Mouse (Mus musculus): ENCODE results near the gene Ptpn1.

Gene Ptpn1

DNA sequence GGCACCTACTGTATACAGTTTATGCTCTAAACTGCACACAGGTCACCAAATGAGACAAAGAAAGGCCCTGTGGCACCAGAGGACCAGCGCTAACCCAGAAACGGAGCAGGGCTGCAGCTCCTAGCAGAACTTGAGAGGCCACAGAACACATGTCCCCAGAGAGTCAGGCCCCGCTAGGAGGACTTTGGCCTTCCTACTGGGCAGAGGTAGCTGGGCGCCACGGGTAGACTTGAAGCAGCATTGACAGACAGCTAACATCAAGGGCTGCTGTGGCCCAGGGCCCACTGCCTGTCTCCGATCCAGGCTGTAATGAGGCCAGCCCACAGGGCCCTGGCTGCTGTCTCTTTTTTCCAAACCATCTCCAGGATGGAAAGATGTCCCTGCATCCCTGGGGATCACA is 74.6 kb downstream of the Ptpn1 start:
- no peak for ATAC-seq (ENCODE audit: low TSS enrichment)

DNA sequence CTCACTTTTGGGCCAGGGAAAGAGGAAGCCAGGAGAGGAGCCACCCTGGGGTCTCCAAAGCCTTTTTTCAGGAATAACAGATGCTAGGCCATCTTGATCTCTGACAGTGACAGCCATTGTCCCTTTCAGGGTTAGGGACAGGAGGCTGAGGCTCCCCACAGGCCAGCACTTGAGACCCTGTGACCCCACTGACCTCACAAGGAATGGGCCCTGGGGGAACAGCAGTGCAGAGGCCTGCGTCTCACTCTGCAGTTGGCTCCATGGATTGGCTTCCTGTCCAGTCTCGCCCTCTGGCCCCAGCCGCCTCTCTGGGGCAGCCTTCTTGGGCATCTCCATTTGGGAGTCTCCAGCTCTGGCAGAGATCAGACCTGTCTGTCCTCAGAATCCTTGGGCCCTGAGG is 76.3 kb downstream of the Ptpn1 start:
- ATAC-seq (ENCODE audit: low TSS enrichment): no peak

DNA sequence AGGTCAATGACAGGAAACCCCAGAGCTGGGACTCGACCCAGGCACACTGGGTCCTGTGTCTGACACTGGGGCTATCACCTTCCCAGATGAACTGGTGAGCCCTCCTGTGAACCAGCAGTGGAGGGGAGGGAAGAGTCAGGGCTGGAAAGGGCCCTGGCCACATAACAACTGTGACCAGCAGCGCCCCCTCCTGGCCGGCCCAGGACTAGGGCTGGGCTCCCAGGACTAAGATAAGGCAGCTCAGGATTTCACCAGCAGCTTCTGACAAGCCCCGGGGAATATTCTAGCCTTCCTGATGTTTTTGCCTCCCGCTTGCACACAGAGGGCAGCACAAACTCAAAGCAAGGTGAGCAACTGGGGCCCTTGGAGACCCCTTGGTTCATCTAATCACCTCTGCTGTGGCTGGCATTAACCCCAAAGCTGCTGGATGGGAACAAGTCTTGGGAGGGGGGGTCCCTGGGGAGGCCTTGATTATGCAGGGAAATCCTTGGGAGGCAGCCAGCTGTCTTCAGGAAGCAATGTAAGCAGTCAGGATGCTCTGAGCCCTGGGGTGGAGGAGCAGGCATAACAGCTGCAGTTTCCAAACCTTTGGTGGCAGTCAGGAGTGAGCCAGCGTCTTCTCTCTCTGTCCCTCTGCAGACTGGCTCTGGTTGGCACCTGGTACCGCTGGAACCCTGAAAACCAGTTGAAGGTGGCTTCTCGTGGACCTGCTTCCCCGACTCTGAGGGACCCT is 78.2 kb downstream of the Ptpn1 start, which contains the start of gene Ripor3:
TSS of gene Ripor3 (minus strand) at position 683 of the 733 bp plus-strand sequence.
- no peak; the same call in 1 of the 2 replicates for ATAC-seq (ENCODE audit: low TSS enrichment)

DNA sequence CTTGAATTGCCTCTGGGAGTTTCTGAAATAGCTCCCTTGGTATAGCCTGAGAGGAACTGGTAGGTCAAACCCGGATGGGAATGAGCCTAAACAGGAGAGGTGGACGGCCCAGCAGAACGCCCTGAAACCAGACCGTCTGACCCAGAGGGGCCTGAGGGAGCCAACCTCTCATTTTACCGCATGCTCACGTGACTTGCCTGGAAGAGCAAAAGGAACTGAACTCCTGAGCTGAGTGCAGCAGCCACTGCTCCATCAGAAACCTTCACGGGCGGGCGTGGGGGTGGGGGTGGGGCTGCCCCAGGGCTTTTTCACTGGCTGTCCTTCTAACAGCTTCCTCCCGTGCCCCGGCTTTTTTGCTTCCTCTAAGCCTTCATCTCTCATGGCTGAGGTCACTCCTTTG is 79.0 kb downstream of the Ptpn1 start:
- ATAC-seq (ENCODE audit: low TSS enrichment): no peak

DNA sequence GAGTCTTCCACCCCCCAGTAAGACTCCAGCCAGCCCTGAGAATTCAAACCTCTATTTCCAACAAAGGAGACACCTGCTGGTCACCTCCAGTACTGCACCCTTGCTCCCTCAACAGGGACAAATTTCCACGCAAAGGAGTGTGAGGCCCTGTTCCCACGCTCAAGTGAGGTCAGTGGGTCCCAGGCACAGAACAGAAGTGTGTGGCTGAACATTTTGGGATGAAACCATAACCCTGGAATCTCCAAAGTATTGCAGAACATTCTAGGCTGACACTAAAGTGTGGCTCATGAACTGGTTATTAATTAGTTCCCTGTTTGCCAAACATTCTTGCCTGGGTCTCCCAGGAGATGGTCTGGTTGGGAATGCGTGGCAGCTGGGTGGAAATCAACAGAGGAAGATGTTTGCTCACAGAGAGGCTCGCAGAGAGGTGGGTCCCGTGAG is 85.1 kb downstream of the Ptpn1 start:
- ATAC-seq (ENCODE audit: low TSS enrichment): no peak

DNA sequence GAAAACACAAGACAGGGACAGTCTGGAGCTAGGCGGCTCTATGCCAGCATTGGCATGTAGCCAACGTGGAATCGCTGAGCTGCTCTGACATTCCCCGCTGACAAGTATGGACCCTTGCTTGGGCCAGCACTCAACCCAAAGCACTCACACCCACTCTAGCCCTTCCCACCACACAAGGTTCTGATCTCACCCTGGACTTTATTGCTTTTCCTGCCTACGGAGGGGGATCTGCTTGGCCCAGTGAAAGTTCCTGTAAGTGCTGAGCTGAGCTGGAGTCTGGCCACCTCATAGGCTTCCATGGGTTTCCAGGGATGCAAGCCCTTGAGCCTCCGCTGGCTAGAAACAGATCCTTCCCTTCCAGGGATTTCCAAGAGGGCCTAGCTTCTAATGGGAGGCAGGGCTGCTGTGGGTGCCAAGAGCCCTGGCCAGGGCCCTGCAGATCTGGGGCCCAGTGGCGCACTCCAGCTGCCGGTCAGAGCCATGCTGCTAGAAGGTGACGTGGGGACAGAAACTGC is 87.4 kb downstream of the Ptpn1 start:
- no peak for ATAC-seq (ENCODE audit: low TSS enrichment)

DNA sequence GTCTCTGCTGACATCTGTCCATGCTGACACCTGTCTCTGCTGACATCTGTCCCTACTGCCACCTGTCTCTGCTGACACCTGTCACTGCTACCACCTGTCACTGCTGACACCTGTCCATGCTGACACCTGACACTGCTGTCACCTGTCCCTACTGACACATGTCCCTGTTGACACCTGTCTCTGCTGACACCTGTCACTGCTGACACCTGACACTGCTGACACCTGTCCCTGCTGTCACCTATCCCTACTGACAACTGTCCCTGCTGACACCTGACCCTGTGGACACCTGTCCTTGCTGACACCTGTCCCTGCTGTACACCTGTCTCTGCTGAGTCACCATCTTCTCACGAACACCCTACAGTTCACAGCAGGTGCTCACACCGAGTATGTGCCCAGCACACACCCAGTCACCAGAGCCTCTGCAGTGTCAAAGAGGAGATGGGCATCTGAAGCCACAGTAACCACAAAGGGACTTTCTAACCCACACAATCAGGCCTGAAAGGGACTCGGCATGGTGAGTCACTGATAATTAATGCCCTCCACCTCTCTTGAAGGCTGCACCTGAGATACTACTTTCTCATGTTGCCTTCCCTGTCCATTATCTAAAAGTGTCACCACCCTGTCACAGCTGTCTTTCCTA is 92.0 kb downstream of the Ptpn1 start:
- no peak for ATAC-seq (ENCODE audit: low TSS enrichment)

DNA sequence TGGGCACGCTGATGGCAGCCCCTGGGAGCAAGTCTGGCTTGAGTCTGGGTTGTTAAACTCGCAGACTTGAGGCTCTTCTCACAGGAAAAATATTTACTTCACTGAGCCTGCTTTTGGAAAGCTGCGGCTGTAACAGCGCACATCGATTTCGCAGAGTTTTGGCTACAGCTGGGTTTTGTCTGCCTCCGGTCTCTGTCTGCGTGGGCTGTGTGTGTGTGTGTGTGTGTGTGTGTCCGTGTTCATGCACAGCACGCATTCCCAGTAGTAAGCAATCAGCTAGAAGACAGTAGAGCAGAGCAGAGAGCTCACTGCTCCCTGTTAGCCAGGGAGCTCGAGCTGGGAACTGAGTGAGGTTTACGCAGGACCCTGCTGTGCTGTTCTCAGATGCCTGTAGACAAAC is 93.3 kb downstream of the Ptpn1 start:
- ATAC-seq (ENCODE audit: low TSS enrichment): peak; percentile 78

DNA sequence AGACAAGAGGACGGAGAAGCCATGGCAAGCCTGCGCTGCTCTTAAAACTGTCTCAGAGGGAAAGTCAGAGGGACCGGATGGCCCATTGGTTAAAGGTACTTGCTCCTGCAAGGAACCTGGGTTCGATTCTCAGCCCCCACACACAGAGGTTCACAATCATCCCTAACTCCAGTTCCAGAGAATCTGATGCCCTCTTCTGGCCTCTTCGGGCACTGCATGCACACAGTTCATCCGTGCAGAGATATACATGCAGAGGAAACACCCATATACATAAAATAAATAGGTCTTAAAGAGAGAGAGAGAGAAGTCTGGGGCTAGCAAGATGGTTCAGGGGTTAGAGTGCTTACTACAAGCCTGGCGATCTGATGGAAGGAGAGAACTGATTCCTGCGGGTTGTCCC is 94.0 kb downstream of the Ptpn1 start:
- ATAC-seq (ENCODE audit: low TSS enrichment): no peak

DNA sequence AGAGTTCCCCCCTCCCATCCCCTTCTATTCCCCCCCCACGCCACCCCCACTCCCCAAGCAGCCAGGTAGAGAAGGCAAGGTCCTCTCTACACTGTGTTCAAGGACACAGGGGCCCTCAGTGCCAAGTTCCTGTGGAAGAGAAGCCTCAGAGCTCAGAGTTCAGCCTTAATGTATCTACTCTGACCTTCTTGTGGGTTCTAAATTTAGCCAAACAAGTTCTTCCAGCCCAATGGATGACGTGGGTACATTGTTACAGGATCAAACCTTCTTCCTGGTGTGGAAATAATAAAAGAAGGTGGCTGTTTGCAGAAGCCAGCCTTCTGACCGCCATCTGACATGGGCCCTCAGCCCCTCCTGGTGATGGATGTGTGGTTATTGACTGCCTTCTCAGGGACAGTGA is 94.6 kb downstream of the Ptpn1 start:
- no peak for ATAC-seq (ENCODE audit: low TSS enrichment)

DNA sequence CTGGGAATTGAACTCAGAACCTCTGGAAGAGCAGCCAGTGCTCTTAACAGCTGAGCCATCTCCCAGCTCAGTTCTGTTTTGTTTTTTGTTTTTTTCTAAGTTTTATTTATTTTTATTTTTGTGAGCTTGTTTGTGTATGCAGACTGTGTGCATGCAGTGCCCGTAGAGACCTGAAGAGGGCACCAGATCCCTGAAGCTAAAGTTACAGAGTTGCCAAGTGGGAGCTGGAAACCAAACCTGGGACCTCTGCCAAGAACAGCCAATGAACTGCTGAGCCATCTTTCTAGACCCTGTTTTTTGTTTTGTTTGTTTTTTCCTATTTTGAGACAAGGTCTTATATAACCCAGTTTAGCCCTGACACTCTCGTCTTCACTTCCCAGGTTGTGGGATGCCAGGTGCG is 96.5 kb downstream of the Ptpn1 start:
- ATAC-seq (ENCODE audit: low TSS enrichment): no peak
